Mouse (Mus musculus): ENCODE measurements around the gene Btbd11.

DNA sequence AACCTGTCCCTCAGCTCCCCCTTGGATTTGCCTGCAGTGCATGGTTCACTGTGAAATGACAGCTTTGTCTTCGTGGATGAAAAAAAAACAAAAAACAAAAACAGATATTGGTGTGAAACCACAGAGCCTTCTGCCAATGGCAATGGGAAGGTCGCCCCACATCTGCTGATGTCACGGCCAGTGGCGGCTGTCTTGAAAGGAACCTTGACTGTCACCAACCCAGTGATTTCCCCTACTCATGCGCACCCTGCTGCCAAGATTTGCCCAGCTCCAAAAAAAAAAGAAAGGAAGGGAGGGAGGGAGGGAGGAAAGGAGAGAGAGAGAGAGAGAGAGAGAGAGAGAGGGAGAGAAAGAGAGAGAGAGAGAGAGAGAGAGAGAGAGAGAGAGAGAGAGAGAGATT, 251.5 kb downstream of the Btbd11 start:
- TF ChIP-seq MEF2A (IDR thresholded peaks at IDR 0.05; ENCODE audit: borderline replicate concordance, low read depth, low read length) = no peak
- TF ChIP-seq ETS1 (conservative IDR thresholded peaks at IDR 0.05; ENCODE audit: low read depth, low read length) = no peak
- TF ChIP-seq SMC3 (IDR thresholded peaks at IDR 0.05; ENCODE audit: low read depth, low read length) = no peak
- TF ChIP-seq CTCF (conservative IDR thresholded peaks at IDR 0.05 in 1 of 2, IDR thresholded peaks at IDR 0.05 in 1 of 2; ENCODE audit: low read depth in 2 of 2, low read length in 2 of 2) = no peak

All from CH12.LX (cell line).